Mouse (Mus musculus) brain, embryonic 14.5 days (tissue): ENCODE results near the gene Wfdc2. TPM values are rescaled to one million over a fixed set of nuclear protein-coding genes. Genes with fewer than 3 reads are reported as not detected.
"Not testable (repeated sequence)": the region's sequence is repeated elsewhere in the genome, so short reads cannot be mapped to it uniquely, and the experiment has no call there.

ENCODE experiments used
- DNase-seq: peaks from one replicate; pipeline ENCODE4 v3.0.0-alpha.2; 2011; ENCODE audit warnings: low read depth
- CTCF ChIP-seq: fragments of 200-500 bp; IDR thresholded peaks from 2 replicates; pipeline ENCODE4 v1.5.1; 2012; ENCODE audit warnings: inconsistent platforms, mild to moderate bottlenecking, moderate library complexity, borderline replicate concordance; ENCODE audit not compliant: insufficient read depth, insufficient read length; ENCODE audit errors: extremely low read depth
- POLR2A ChIP-seq: fragments of 200-500 bp; IDR thresholded peaks from 2 replicates; pipeline ENCODE4 v1.6.1; 2012; ENCODE audit warnings: mild to moderate bottlenecking, inconsistent platforms, borderline replicate concordance; ENCODE audit not compliant: poor library complexity, insufficient read depth, insufficient read length, severe bottlenecking; ENCODE audit errors: extremely low read depth
- polyA plus RNA-seq: library from polyadenylated mRNA; depleted of rRNA; stranded (reverse); fragments of >200 nt; gene quantifications from 2 replicates; pipeline ENCODE4 v1.2.3, GENCODE M21; 2012; rRNA removed

Gene Wfdc2
- polyA plus RNA-seq, 1 experiment: 3.9 TPM

- no peak for TF ChIP-seq POLR2A
- TF ChIP-seq CTCF: no peak
- DNase-seq: no peak
These were observed 31.3 kb downstream of the Wfdc2 start, which contains the start of gene Eppin for GRCm38 (mm10) chr2:164593494-164593893. Gene Eppin, minus strand, starts transcription at chr2:164593594.

- no peak for DNase-seq
- no peak for TF ChIP-seq POLR2A
- peak; percentile 13; the same call in 1 of the 2 replicates for TF ChIP-seq CTCF
These were observed 38.0 kb downstream of the Wfdc2 start for GRCm38 (mm10) chr2:164600179-164600578.

GRCm38 (mm10) chr2:164603482-164603881 lies 41.3 kb downstream of the Wfdc2 start:
- DNase-seq: no peak
- TF ChIP-seq POLR2A (no peak), CTCF (peak; percentile 18; the same call in 1 of the 2 replicates)

GRCm38 (mm10) chr2:164604411-164604810 lies 42.2 kb downstream of the Wfdc2 start:
- TF ChIP-seq POLR2A (no peak), CTCF (no peak)
- DNase-seq: no peak

- no peak for TF ChIP-seq CTCF
- TF ChIP-seq POLR2A: no peak
- no peak for DNase-seq
These were observed 46.6 kb downstream of the Wfdc2 start for GRCm38 (mm10) chr2:164608781-164609180.

- not testable (repeated sequence) for DNase-seq
These were observed 51.3 kb downstream of the Wfdc2 start, which contains the start of the genes Wfdc6b and Wfdc8 for GRCm38 (mm10) chr2:164613471-164613870. Gene Wfdc6b, plus strand, starts transcription at chr2:164613522. Gene Wfdc8, minus strand, starts transcription at chr2:164613626.

GRCm38 (mm10) chr2:164615386-164615785 lies 53.2 kb downstream of the Wfdc2 start:
- TF ChIP-seq POLR2A: no peak
- no peak for DNase-seq

Other genes with a start within 250 kb of the Wfdc2 start
- gene Svs6, start 245.7 kb upstream of the Wfdc2 start, polyA plus RNA-seq: not detected in 2 replicates
- not detected in 2 replicates for gene Svs5, start 229.7 kb upstream of the Wfdc2 start, polyA plus RNA-seq
- gene Slpi, start 173.3 kb upstream of the Wfdc2 start, polyA plus RNA-seq: 0.22 TPM in 1 of 2 replicates, not detected in the other
- 0.04 and 0.10 TPM in 2 replicates for gene Rbpjl, start 159.3 kb upstream of the Wfdc2 start, polyA plus RNA-seq
- gene Matn4, start 157.3 kb upstream of the Wfdc2 start, polyA plus RNA-seq: 1.8 and 2.5 TPM in 2 replicates
- gene Sdc4, start 118.5 kb upstream of the Wfdc2 start, polyA plus RNA-seq: 2.3 and 3.7 TPM in 2 replicates
- gene Sys1, start 105.4 kb upstream of the Wfdc2 start, polyA plus RNA-seq: 69.6 and 82.0 TPM in 2 replicates
- 8.0 and 10.2 TPM in 2 replicates for gene Gm20458, start 101.4 kb upstream of the Wfdc2 start, polyA plus RNA-seq
- not detected in 2 replicates for gene Trp53tg5, start 88.7 kb upstream of the Wfdc2 start, polyA plus RNA-seq
- 11.4 and 13.1 TPM in 2 replicates for gene Dbndd2, start 76.3 kb upstream of the Wfdc2 start, polyA plus RNA-seq
- gene Pigt, start 64.9 kb upstream of the Wfdc2 start, polyA plus RNA-seq: 109 and 155 TPM in 2 replicates
- gene Spint3, start 11.0 kb downstream of the Wfdc2 start, polyA plus RNA-seq: not detected in 2 replicates
- gene Wfdc6a, start 23.0 kb downstream of the Wfdc2 start, polyA plus RNA-seq: not detected in 2 replicates
- not detected in 2 replicates for gene Eppin, start 31.2 kb downstream of the Wfdc2 start, polyA plus RNA-seq
- not detected in 2 replicates for gene Wfdc6b, start 51.1 kb downstream of the Wfdc2 start, polyA plus RNA-seq
- gene Wfdc8, start 51.2 kb downstream of the Wfdc2 start, polyA plus RNA-seq: not detected in 2 replicates
- gene Wfdc16, start 76.4 kb downstream of the Wfdc2 start, polyA plus RNA-seq: not detected in 2 replicates
- gene Wfdc10, start 93.6 kb downstream of the Wfdc2 start, polyA plus RNA-seq: not detected in 2 replicates
- gene Wfdc9, start 94.2 kb downstream of the Wfdc2 start, polyA plus RNA-seq: not detected in 2 replicates
- not detected in 2 replicates for gene Wfdc11, start 111.7 kb downstream of the Wfdc2 start, polyA plus RNA-seq
- gene Wfdc13, start 122.7 kb downstream of the Wfdc2 start, polyA plus RNA-seq: not detected in 2 replicates
- not detected in 2 replicates for gene Spint4, start 136.1 kb downstream of the Wfdc2 start, polyA plus RNA-seq
- gene Spint5, start 152.9 kb downstream of the Wfdc2 start, polyA plus RNA-seq: not detected in 2 replicates
- 0.94 and 1.4 TPM in 2 replicates for gene Wfdc3, start 183.5 kb downstream of the Wfdc2 start, polyA plus RNA-seq
- gene Dnttip1, start 183.6 kb downstream of the Wfdc2 start, polyA plus RNA-seq: 46.0 and 50.2 TPM in 2 replicates
- 94.0 and 201 TPM in 2 replicates for gene Ube2c, start 207.5 kb downstream of the Wfdc2 start, polyA plus RNA-seq
- gene Tnnc2, start 217.6 kb downstream of the Wfdc2 start, polyA plus RNA-seq: 1.7 TPM in 2 replicates
- 25.9 and 27.0 TPM in 2 replicates for gene Snx21, start 223.4 kb downstream of the Wfdc2 start, polyA plus RNA-seq
- 29.7 and 41.1 TPM in 2 replicates for gene Acot8, start 242.5 kb downstream of the Wfdc2 start, polyA plus RNA-seq
- gene Zswim3, start 242.7 kb downstream of the Wfdc2 start, polyA plus RNA-seq: 8.5 and 10.1 TPM in 2 replicates